Mouse (Mus musculus) lung, postnatal 14 days (tissue): ENCODE results near the gene D830030K20Rik.
"Not testable (repeated sequence)": the region's sequence is repeated elsewhere in the genome, so short reads cannot be mapped to it uniquely, and the experiment has no call there.

Experiments
- DNase-seq: peaks from one replicate; pipeline ENCODE4 v3.0.0; 2021

The D830030K20Rik gene

DNA sequence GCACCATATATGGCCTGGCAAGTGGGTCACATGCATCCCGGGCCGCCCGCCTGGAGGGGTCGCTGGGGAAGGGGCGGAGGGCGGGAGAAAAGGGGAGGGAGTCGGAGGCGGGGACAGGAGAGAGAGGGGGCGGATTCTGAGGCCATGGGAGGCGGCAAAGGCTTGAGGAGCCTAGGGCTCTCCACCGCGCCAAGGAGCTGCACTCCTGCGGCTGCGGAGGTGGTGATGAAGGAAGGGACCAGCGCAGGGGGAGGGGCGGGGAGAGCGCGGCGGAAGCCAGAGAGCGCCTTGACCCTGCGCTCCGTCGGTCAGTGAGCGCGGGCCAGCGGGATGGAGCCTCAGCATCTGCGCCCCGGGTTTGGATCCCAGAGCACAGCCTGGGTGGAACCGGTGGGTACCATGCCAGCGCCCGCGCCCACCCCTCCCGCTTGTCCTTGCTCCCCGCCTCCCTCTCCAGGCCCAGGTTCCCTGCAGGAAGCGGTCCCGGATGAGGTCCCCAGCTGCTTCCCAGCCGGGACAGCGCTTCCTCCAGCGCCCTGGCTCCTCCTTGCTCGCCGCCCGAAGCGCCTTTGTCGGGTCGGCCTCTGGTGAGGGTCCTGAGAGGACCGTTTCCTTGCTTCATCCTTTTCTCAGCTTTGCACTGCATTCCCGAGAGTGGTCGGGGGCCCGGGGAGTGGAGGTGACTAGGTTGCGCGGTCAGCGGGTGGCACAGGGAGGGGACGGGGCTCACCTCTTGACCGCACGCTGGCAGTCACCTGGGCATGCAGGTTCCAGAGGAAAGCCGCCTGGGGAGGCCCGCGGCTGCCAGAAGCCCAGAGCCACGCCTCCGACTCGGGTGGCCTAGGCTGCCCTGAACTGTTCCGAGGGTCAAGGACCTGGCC is at the start of gene D830030K20Rik:
Gene D830030K20Rik (plus strand): TSS at position 217 of the 881 bp plus-strand sequence.
- DNase-seq, result not testable (repeated sequence)

DNA sequence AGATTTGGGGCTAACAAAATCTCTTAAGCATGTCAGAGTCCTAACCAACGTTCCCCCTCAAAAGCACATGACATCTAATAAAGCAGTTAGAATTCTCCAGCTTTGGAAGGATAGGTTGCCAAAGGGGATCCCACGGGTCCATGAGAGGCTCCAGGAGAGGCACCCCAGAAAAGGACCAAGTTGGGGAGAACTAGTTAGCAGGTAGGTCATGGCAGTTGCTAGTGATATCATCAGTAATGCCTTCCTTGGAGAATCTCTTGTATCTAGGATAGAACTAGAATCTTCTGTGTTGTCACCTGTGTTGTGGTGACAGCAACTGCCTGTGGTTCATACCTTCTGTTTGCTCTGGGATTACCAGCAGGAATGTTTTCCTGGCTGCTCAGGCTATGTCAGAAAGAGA is 20.3 kb upstream of the D830030K20Rik start, which contains the start of gene Gm5795:
Gene Gm5795 (plus strand): TSS at position 301 of the 400 bp plus-strand sequence.
- not testable (repeated sequence) for DNase-seq

DNA sequence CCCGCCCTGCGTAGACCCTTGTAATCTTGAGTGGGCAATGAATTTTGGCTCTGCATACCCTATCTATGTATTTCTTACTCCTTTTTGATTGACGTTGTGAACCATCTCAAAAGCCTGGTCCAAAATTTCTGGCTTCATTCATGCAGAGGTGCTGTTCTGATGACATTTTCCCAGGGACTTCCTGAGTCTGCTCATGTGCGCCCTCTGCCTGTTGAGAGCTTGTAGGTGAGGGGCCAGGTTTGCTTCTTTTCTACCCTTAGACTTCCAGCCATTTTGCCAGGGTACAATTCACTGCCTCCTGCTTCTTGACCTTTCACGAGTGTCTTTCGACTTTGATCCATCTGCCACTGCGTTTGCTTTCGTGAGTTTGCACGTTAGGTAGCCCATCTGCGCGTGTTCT is 1.1 kb downstream of the D830030K20Rik start:
- DNase-seq, result not testable (repeated sequence)

DNA sequence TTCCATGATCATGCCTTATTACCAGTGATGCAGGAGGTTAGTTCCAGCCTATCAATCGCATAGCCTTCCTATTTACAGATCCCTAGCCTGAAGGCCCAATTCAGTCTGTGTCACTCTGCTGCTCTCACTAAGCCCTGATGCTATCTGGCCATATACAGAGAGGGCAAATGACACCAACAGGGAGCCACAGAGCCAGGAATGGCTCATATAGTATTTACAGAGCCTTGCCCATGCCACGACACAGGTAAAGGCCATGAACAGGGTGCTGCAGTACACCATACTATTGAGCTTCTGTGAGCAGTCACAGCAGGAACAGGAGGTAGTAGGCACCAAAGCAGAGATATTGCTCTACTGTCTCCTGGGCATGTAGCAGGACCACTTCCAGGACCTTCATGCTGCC is 54.2 kb downstream of the D830030K20Rik start:
- not testable (repeated sequence) for DNase-seq
